Mouse (Mus musculus): ENCODE data around the gene Alppl2.
A peak's percentile ranks its signal among the peaks of the same experiment; 100 is the strongest.

Gene Alppl2

GRCm38 (mm10) chr1:87041814-87042438 lies 47.8 kb downstream of the Alppl2 start:
- DNase-seq, result peak; percentile 89

GRCm38 (mm10) chr1:87041119-87041518 lies 48.6 kb downstream of the Alppl2 start:
- peak; percentile 77 for DNase-seq

GRCm38 (mm10) chr1:87038477-87039070 lies 51.2 kb downstream of the Alppl2 start:
- no peak for DNase-seq

Data from right cerebral cortex, postnatal 4 days (tissue).